Comparison of ENCODE assay signal across 11 mouse cellular contexts in the genomic region with DNA sequence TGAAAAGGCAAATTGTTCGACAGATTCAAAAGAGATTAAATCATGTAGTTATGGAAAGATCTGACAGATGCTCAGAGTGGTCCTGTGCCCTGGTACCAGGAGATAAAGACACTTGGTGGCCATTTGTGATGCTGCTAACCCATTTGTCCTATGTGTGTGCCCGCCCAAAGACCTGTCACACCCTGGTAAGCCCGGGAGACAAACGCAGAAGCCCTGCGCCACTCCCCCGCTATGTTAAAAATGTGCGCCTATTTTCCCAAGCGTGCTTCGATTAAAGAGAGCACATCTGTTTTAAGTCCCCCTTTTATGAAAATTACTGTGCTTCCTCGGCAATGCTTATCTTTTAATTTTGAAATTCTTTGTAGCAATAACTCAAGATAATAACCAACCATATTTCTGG. TPM values are rescaled to one million over a fixed set of nuclear protein-coding genes. Genes with fewer than 3 reads are reported as not detected.
DNase-seq lines count a peak whose midpoint lies in the region; ATAC-seq lines count a peak whose summit lies in the region.
"Had no signal": no experiment of that assay in that cellular context is flagged by ENCODE, and none has a peak within 500 bp of the region (broad histone marks: within the 10 kb centered on the region; RNA-seq: fewer than 3 reads in every experiment).

No protein-coding gene starts in this region.

- no peaks in the 10 kb centered on the region for H3K36me3 ChIP-seq in kidney, embryonic 16.5 days (ENCODE audit: insufficient read depth, low read length)
- no peaks in the 10 kb centered on the region for H3K36me3 ChIP-seq in embryonic facial prominence, embryonic 14.5 days (ENCODE audit: control insufficient read depth, insufficient read depth, low read length)
- H3K36me3 ChIP-seq in limb, embryonic 12.5 days = no peaks in the 10 kb centered on the region
- H3K36me3 ChIP-seq in neural tube, embryonic 15.5 days = no peaks in the 10 kb centered on the region

- H3K4me1 ChIP-seq in kidney, embryonic 16.5 days (ENCODE audit: insufficient read depth, low read length) = no peaks in the 10 kb centered on the region; the same call in 1 of the 2 replicates
- no peaks in the 10 kb centered on the region; the same call in 1 of the 2 replicates for H3K4me1 ChIP-seq in embryonic facial prominence, embryonic 14.5 days (ENCODE audit: control insufficient read depth, insufficient read depth, low read length)
- H3K4me1 ChIP-seq in limb, embryonic 12.5 days (replicated peaks) = peaks cover 11% of the 10 kb centered on the region
- H3K4me1 ChIP-seq in neural tube, embryonic 15.5 days = peaks cover 7% of the 10 kb centered on the region

- peak overlapping the region; percentile 31 for H3K4me2 ChIP-seq in kidney, embryonic 16.5 days (replicated peaks; ENCODE audit: low read depth, low read length)
- H3K4me2 ChIP-seq in embryonic facial prominence, embryonic 14.5 days (ENCODE audit: low read depth, low read length) = peak overlapping the region; percentile 34
- H3K4me2 ChIP-seq in limb, embryonic 12.5 days = peak overlapping the region; percentile 45
- peak overlapping the region; percentile 22 for H3K4me2 ChIP-seq in neural tube, embryonic 15.5 days

- WGBS in kidney, embryonic 16.5 days = 25% methylated on average over 10 of the region's 10 CpGs
- WGBS in embryonic facial prominence, embryonic 14.5 days = 23% methylated on average over 10 of the region's 10 CpGs
- WGBS in limb, embryonic 12.5 days = 18% methylated on average over 10 of the region's 10 CpGs
- 11% methylated on average over 10 of the region's 10 CpGs for whole genome bisulfite sequencing in neural tube, embryonic 15.5 days

- H3K9ac ChIP-seq in kidney, embryonic 16.5 days (replicated peaks; ENCODE audit: low read length) = no peak overlapping the region
- no peak overlapping the region; the same call in 1 of the 2 replicates for H3K9ac ChIP-seq in embryonic facial prominence, embryonic 14.5 days (ENCODE audit: low read depth, low read length)
- H3K9ac ChIP-seq in limb, embryonic 12.5 days (replicated peaks) = no peak overlapping the region
- no peak overlapping the region for H3K9ac ChIP-seq in neural tube, embryonic 15.5 days (replicated peaks)

- H3K9me3 ChIP-seq in kidney, embryonic 16.5 days (ENCODE audit: low read length) = peaks cover 8% of the 10 kb centered on the region; the same call in 1 of the 2 replicates
- H3K9me3 ChIP-seq in embryonic facial prominence, embryonic 14.5 days (ENCODE audit: control insufficient read depth, low read length) = no peaks in the 10 kb centered on the region; the same call in 1 of the 2 replicates
- H3K9me3 ChIP-seq in limb, embryonic 12.5 days = peaks cover 6% of the 10 kb centered on the region; the same call in 1 of the 2 replicates
- no peaks in the 10 kb centered on the region for H3K9me3 ChIP-seq in neural tube, embryonic 15.5 days (replicated peaks)

- DNase-seq in kidney, adult 18-20 months = no peak
- DNase-seq in embryonic facial prominence, embryonic 14.5 days (ENCODE audit: low spot score) = peak; percentile 20
- DNase-seq in spleen, adult 12 weeks (ENCODE audit: low spot score) = no peak
- no peak for DNase-seq in cerebellum, adult 11 months
- DNase-seq: cerebellum, postnatal 36 days; thymus, postnatal 36 days had no signal

- H3K4me3 ChIP-seq in kidney, embryonic 16.5 days (ENCODE audit: low read length) = no peak overlapping the region
- H3K4me3 ChIP-seq in embryonic facial prominence, embryonic 14.5 days (ENCODE audit: low read depth, low read length) = no peak overlapping the region
- H3K4me3 ChIP-seq in limb, embryonic 12.5 days (replicated peaks) = no peak overlapping the region
- no peak overlapping the region for H3K4me3 ChIP-seq in neural tube, embryonic 15.5 days (replicated peaks)
- H3K4me3 ChIP-seq: left cerebral cortex, adult 2 months had no signal

- no peak overlapping the region for H3K27ac ChIP-seq in kidney, embryonic 16.5 days (ENCODE audit: low read length)
- no peak overlapping the region for H3K27ac ChIP-seq in embryonic facial prominence, embryonic 14.5 days (replicated peaks; ENCODE audit: low read depth, low read length)
- H3K27ac ChIP-seq in limb, embryonic 12.5 days = no peak overlapping the region
- H3K27ac ChIP-seq in neural tube, embryonic 15.5 days (replicated peaks) = no peak overlapping the region
- H3K27ac ChIP-seq: left cerebral cortex, adult 2 months had no signal

- H3K27me3 ChIP-seq in kidney, embryonic 16.5 days (ENCODE audit: insufficient read depth, low read length) = no peaks in the 10 kb centered on the region
- no peaks in the 10 kb centered on the region for H3K27me3 ChIP-seq in embryonic facial prominence, embryonic 14.5 days (replicated peaks; ENCODE audit: control insufficient read depth, insufficient read depth, low read length)
- no peaks in the 10 kb centered on the region for H3K27me3 ChIP-seq in limb, embryonic 12.5 days
- no peaks in the 10 kb centered on the region for H3K27me3 ChIP-seq in neural tube, embryonic 15.5 days (replicated peaks)

- ATAC-seq in kidney, embryonic 16.5 days (ENCODE audit: low FRiP score, low TSS enrichment) = no peak
- ATAC-seq in embryonic facial prominence, embryonic 14.5 days (ENCODE audit: low read depth) = no peak
- no peak for ATAC-seq in limb, embryonic 12.5 days (ENCODE audit: insufficient number of reproducible peaks, insufficient read depth, low FRiP score, low TSS enrichment, low read depth)
- no peak for ATAC-seq in neural tube, embryonic 15.5 days (ENCODE audit: low FRiP score)

RNA-seq across cellular contexts. Expression of a gene that starts 1.4 kb away (rescaled TPM):
- polyA plus RNA-seq in kidney, embryonic 16.5 days (2015; fragmentation: Nextera tagmentation; extraction: Ambion mirVana) = 0.05 TPM in 1 of 2 replicates, not detected in the other
- 0.07 TPM in 1 of 2 replicates, not detected in the other for polyA plus RNA-seq in embryonic facial prominence, embryonic 14.5 days (2014; fragmentation: Nextera tagmentation; extraction: Ambion mirVana)
- polyA plus RNA-seq in limb, embryonic 12.5 days (2016; fragmentation: Nextera tagmentation; extraction: Ambion mirVana) = not detected in 2 replicates
- 0.31 and 0.33 TPM in 2 replicates for polyA plus RNA-seq in neural tube, embryonic 15.5 days (2015; fragmentation: Nextera tagmentation; extraction: Ambion mirVana)
- polyA plus RNA-seq: liver, embryonic 16.5 days had no signal
